8 mouse cellular contexts compared by ENCODE assay signal in the genomic region with DNA sequence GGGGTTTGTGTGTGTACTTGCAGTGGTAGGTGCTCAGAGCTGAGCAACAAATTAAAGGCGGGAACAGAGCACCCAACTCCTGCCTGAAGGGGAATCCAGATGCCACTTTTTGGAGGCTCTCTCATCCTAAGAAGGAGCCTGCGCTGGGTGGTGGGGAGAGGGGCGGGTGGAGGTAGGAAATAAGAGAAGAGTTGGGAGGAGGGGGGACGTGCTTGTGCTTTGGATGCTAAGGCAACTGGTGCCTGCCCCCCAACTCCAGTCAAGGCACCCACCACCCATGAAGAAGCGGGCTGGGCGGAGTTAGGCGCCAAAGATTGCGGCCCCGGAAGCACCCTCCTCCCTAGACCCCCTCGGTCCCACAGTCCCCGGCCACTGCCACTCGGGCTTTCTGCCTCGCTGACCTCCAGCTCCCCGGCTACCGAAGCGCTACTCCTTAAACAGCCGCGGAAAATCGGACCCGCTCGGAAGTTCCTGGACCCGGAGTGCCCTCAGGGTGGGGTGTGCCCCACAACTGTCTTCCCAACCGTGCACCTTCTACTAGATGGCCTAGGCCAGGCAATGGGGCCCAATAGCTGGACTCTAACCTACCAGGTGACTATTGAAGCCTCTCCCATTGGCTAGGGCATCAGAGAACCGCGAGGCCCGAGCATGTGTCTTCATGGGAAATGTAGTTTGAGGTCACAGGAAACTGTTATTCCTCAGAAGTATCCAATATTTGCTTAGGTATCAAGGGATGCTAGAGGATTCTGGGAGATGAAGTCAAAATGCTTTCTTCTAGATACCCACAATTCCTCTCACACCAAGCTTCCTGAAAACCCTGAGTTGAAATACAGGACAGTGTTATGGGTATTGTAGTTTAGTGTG. TPM values are rescaled to one million over a fixed set of nuclear protein-coding genes. Genes with fewer than 3 reads are reported as not detected.
DNase-seq lines count a peak whose midpoint lies in the region; ATAC-seq and TF ChIP-seq lines count a peak whose summit lies in the region.

A gene (minus strand): TSS at position 560 of the 864 bp plus-strand sequence.

- peak; percentile 100 for ATAC-seq in embryonic facial prominence, embryonic 14.5 days (ENCODE audit: low read depth)
- peak; percentile 100 for ATAC-seq in limb, embryonic 13.5 days (ENCODE audit: low FRiP score, low read depth)
- ATAC-seq in midbrain, embryonic 16.5 days, result peak; percentile 100

- H3K9me3 ChIP-seq in embryonic facial prominence, embryonic 14.5 days (ENCODE audit: control insufficient read depth, low read length), result no peaks in the 10 kb centered on the region
- H3K9me3 ChIP-seq in limb, embryonic 13.5 days, result no peaks in the 10 kb centered on the region
- no peaks in the 10 kb centered on the region for H3K9me3 ChIP-seq in midbrain, embryonic 16.5 days (replicated peaks; ENCODE audit: control insufficient read depth, low read length, poor library complexity, severe bottlenecking)

- no peak for TF ChIP-seq EP300 in heart, adult 2 months (IDR thresholded peaks at IDR 0.05; ENCODE audit: insufficient read depth, low read depth, low read length)

- peak; percentile 93 for TF ChIP-seq POLR2A in heart, adult 2 months (IDR thresholded peaks at IDR 0.05; ENCODE audit: insufficient read depth, low read depth, low read length)

- DNase-seq in 3134 (ENCODE audit: extremely low read depth, insufficient read length, low spot score), result peak; percentile 81
- DNase-seq in adrenal gland, postnatal 4 days (ENCODE audit: low spot score in 2 of 2), result peak; percentile 19 to 59
- DNase-seq in embryonic facial prominence, embryonic 14.5 days (ENCODE audit: low spot score), result peak; percentile 98
- peak; percentile 81 to 88 for DNase-seq in heart, adult 2 months
- DNase-seq in kidney, adult 8-10 months, result peak; percentile 86 to 92
- peak; percentile 52 to 65 for DNase-seq in spleen, postnatal 10 days (ENCODE audit: low spot score in 2 of 2)

- peak within 1 kb of the TSS; percentile 69 for H3K9ac ChIP-seq in embryonic facial prominence, embryonic 14.5 days (ENCODE audit: low read depth, low read length)
- H3K9ac ChIP-seq in heart, adult 2 months (ENCODE audit: low read depth, low read length), result peak within 1 kb of the TSS; percentile 89
- H3K9ac ChIP-seq in limb, embryonic 13.5 days, result peak within 1 kb of the TSS; percentile 68
- H3K9ac ChIP-seq in midbrain, embryonic 16.5 days (ENCODE audit: low read depth, low read length), result peak within 1 kb of the TSS; percentile 72

- no peaks in the 10 kb centered on the region for H3K36me3 ChIP-seq in embryonic facial prominence, embryonic 14.5 days (ENCODE audit: control insufficient read depth, insufficient read depth, low read length)
- no peaks in the 10 kb centered on the region for H3K36me3 ChIP-seq in heart, adult 2 months (ENCODE audit: control insufficient read depth, insufficient read depth, low read length)
- H3K36me3 ChIP-seq in limb, embryonic 13.5 days, result no peaks in the 10 kb centered on the region
- no peaks in the 10 kb centered on the region for H3K36me3 ChIP-seq in midbrain, embryonic 16.5 days (ENCODE audit: control insufficient read depth, insufficient read depth, low read length)

- H3K4me2 ChIP-seq in embryonic facial prominence, embryonic 14.5 days (ENCODE audit: low read depth, low read length), result peak within 1 kb of the TSS; percentile 56
- peak within 1 kb of the TSS; percentile 58 for H3K4me2 ChIP-seq in limb, embryonic 13.5 days (replicated peaks)
- H3K4me2 ChIP-seq in midbrain, embryonic 16.5 days (ENCODE audit: low read length), result peak within 1 kb of the TSS; percentile 60

- H3K27ac ChIP-seq in embryonic facial prominence, embryonic 14.5 days (replicated peaks; ENCODE audit: low read depth, low read length), result peak within 1 kb of the TSS; percentile 69
- peak within 1 kb of the TSS; percentile 76 for H3K27ac ChIP-seq in heart, adult 2 months
- H3K27ac ChIP-seq in limb, embryonic 13.5 days, result peak within 1 kb of the TSS; percentile 65
- peak within 1 kb of the TSS; percentile 83 for H3K27ac ChIP-seq in midbrain, embryonic 16.5 days (ENCODE audit: low read length)

- 13% methylated on average over 14 of the region's 26 CpGs for WGBS in embryonic facial prominence, embryonic 14.5 days
- WGBS in heart, adult 2 months, result 20% methylated on average over 25 of the region's 26 CpGs
- WGBS in limb, embryonic 13.5 days, result 24% methylated on average over 19 of the region's 26 CpGs
- WGBS in midbrain, embryonic 16.5 days, result 17% methylated on average over 26 of the region's 26 CpGs

- no peaks in the 10 kb centered on the region for H3K27me3 ChIP-seq in embryonic facial prominence, embryonic 14.5 days (replicated peaks; ENCODE audit: control insufficient read depth, insufficient read depth, low read length)
- no peaks in the 10 kb centered on the region for H3K27me3 ChIP-seq in heart, adult 2 months (ENCODE audit: control insufficient read depth, insufficient read depth, low read length)
- no peaks in the 10 kb centered on the region for H3K27me3 ChIP-seq in limb, embryonic 13.5 days
- no peaks in the 10 kb centered on the region for H3K27me3 ChIP-seq in midbrain, embryonic 16.5 days (ENCODE audit: control insufficient read depth, insufficient read depth, low read depth, low read length)

- H3K4me3 ChIP-seq in embryonic facial prominence, embryonic 14.5 days (ENCODE audit: low read depth, low read length), result peak within 1 kb of the TSS; percentile 51
- H3K4me3 ChIP-seq in heart, adult 2 months, result peak within 1 kb of the TSS; percentile 56
- peak within 1 kb of the TSS; percentile 52 for H3K4me3 ChIP-seq in limb, embryonic 13.5 days
- H3K4me3 ChIP-seq in midbrain, embryonic 16.5 days (ENCODE audit: low read depth, low read length), result peak within 1 kb of the TSS; percentile 53

- TF ChIP-seq CTCF in heart, adult 2 months (IDR thresholded peaks at IDR 0.05), result no peak

- intact Hi-C loops in heart, adult 2 months (cut with DNase I), result loop anchor here (5.0 to 10.0 kb wide), 2 partner anchors 231 to 593 kb away; a partner anchor contains a TSS

- H3K79me2 ChIP-seq in heart, adult 2 months (replicated peaks; ENCODE audit: control insufficient read depth, insufficient read depth, low read length), result no peaks in the 10 kb centered on the region

- no peaks in the 10 kb centered on the region for H3K4me1 ChIP-seq in embryonic facial prominence, embryonic 14.5 days (ENCODE audit: control insufficient read depth, insufficient read depth, low read length)
- H3K4me1 ChIP-seq in heart, adult 2 months (ENCODE audit: control insufficient read depth, insufficient read depth, low read length), result no peaks in the 10 kb centered on the region
- H3K4me1 ChIP-seq in limb, embryonic 13.5 days, result no peaks in the 10 kb centered on the region
- peaks cover 4% of the 10 kb centered on the region; the same call in 1 of the 2 replicates for H3K4me1 ChIP-seq in midbrain, embryonic 16.5 days (ENCODE audit: control insufficient read depth, insufficient read depth, low read length)

RNA-seq across cellular contexts. Expression of the gene that starts here (rescaled TPM):
- total RNA-seq in adrenal gland, postnatal 4 days (2021), result 10 to 100 TPM; 20.2 to 21.5 TPM
- 7.0 and 8.4 TPM in 2 replicates for polyA plus RNA-seq in embryonic facial prominence, embryonic 14.5 days (2014; fragmentation: Nextera tagmentation; extraction: Ambion mirVana)
- 1 to 10 TPM; 7.8 to 8.8 TPM for total RNA-seq in heart, adult 2 months (2021)
- polyA plus RNA-seq in heart, adult 2 months (2012; rRNA removed), result 4.6 and 6.9 TPM in 2 replicates
- 5.5 and 5.7 TPM in 2 replicates for polyA plus RNA-seq in limb, embryonic 13.5 days (2015; fragmentation: Nextera tagmentation; extraction: Ambion mirVana)
- 8.1 and 9.7 TPM in 2 replicates for polyA plus RNA-seq in midbrain, embryonic 16.5 days (2015; fragmentation: Nextera tagmentation; extraction: Ambion mirVana)

Comparison
In these comparisons a context has a peak if more than half of its experiments do, and no peak if none do; other contexts are left out.
1. Peak in every context shown above with its lines: DNase-seq, ATAC-seq, H3K4me3 ChIP-seq and H3K27ac ChIP-seq.
2. DNase-seq: peak in every context shown above with its lines; median percentile 98 in embryonic facial prominence, embryonic 14.5 days; 89 in kidney, adult 8-10 months; 84 in heart, adult 2 months; 81 in 3134; 58 in spleen, postnatal 10 days; 39 in adrenal gland, postnatal 4 days.